Mouse (Mus musculus) embryonic facial prominence, embryonic 12.5 days (tissue): Measurements from ENCODE around the gene Fam166a. TPM values are rescaled to one million over a fixed set of nuclear protein-coding genes. Genes with fewer than 3 reads are reported as not detected.

Experiments
- ATAC-seq: fragments of 200-750 bp; cut with Nextera tagmentation; 2 replicates; pipeline ENCODE4 v1.8.0; 2017; ENCODE audit not compliant: insufficient number of reproducible peaks, insufficient read depth, low FRiP score, low TSS enrichment
- H3K27ac ChIP-seq: fragments of 300-500 bp; sonication (generic); 2 replicates; pipeline ENCODE4 v1.5.1; 2016; ENCODE audit warnings: mild to moderate bottlenecking
- H3K27me3 ChIP-seq: fragments of 300-500 bp; sonication (generic); 2 replicates; pipeline ENCODE4 v1.6.1; 2016; ENCODE audit warnings: mild to moderate bottlenecking, moderate library complexity
- H3K36me3 ChIP-seq: fragments of 300-500 bp; sonication (generic); 2 replicates; pipeline ENCODE4 v1.6.1; 2016; ENCODE audit warnings: mild to moderate bottlenecking
- H3K4me1 ChIP-seq: fragments of 300-500 bp; sonication (generic); 2 replicates; pipeline ENCODE4 v1.6.1; 2016
- H3K4me2 ChIP-seq: fragments of 300-500 bp; sonication (generic); replicated peaks from 2 replicates; pipeline ENCODE4 v1.6.1; 2016; ENCODE audit warnings: mild to moderate bottlenecking, moderate library complexity
- H3K4me3 ChIP-seq: fragments of 300-500 bp; sonication (generic); 2 replicates; pipeline ENCODE4 v1.5.1; 2016; ENCODE audit warnings: mild to moderate bottlenecking
- H3K9ac ChIP-seq: fragments of 300-500 bp; sonication (generic); 2 replicates; pipeline ENCODE4 v1.6.1; 2016; ENCODE audit warnings: mild to moderate bottlenecking, moderate library complexity
- H3K9me3 ChIP-seq: fragments of 300-500 bp; sonication (generic); 2 replicates; pipeline ENCODE4 v1.6.1; 2016; ENCODE audit warnings: mild to moderate bottlenecking, moderate library complexity
- WGBS: fragments of 180-500 bp; shearing (Covaris S2); methylation state at CpG from one replicate; pipeline ENCODE4 v1.1.7; 2016; 5-methylcytosine and 5-hydroxymethylcytosine counted together
- polyA plus RNA-seq: library from polyadenylated mRNA; unstranded; fragments of >200 nt; fragmentation: Nextera tagmentation; extraction: Ambion mirVana; gene quantifications from 2 replicates; pipeline ENCODE4 v1.2.1, GENCODE M21; 2016

The Fam166a gene
- polyA plus RNA-seq, 1 experiment from 2014 or later, result not detected

- Histone ChIP-seq H3K27me3 (peaks cover 28% of the 10 kb centered on the region; the same call in 1 of the 2 replicates), H3K27ac (no peak overlapping the region), H3K9me3 (no peaks in the 10 kb centered on the region), H3K4me1 (no peaks in the 10 kb centered on the region), H3K9ac (no peak overlapping the region), H3K4me2 (no peak overlapping the region), H3K36me3 (no peaks in the 10 kb centered on the region), H3K4me3 (no peak overlapping the region)
- no peak for ATAC-seq
- WGBS, result 69% methylated on average over 5 of the region's 5 CpGs
Observed at GRCm38 (mm10) chr2:25234551-25235220, 16.1 kb downstream of the Fam166a start.

DNA sequence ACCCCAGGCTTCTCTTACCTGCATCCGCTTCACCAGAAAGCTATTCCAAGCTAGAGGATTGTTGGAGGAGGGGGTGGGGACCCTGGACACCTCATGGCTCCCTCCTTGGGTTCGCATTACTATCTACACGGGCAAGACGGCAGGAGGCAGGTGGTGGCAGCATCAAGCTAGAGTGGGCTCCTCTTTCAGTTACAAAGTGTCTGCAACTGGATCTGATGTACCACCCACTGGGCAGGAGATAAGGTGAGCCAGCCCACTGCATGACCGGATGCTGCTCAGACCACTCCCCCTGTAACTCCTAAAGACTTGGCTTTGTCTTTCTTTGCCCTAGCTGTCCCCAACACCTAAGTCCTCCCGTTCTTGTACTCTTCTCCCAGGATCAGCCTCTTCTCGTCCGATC, 18.1 kb downstream of the Fam166a start, which contains the start of gene Rnf224:
TSS of gene Rnf224 (minus strand) at position 174 of the 400 bp plus-strand sequence.
- ATAC-seq, result no peak
- Histone ChIP-seq H3K4me3 (no peak within 1 kb of the TSS), H3K4me2 (no peak within 1 kb of the TSS), H3K9me3 (no peaks in the 10 kb centered on the region), H3K27ac (no peak within 1 kb of the TSS), H3K27me3 (peaks cover 31% of the 10 kb centered on the region), H3K36me3 (no peaks in the 10 kb centered on the region), H3K4me1 (peaks cover 11% of the 10 kb centered on the region), H3K9ac (no peak within 1 kb of the TSS)
- 32% methylated on average over 8 of the region's 8 CpGs for WGBS

DNA sequence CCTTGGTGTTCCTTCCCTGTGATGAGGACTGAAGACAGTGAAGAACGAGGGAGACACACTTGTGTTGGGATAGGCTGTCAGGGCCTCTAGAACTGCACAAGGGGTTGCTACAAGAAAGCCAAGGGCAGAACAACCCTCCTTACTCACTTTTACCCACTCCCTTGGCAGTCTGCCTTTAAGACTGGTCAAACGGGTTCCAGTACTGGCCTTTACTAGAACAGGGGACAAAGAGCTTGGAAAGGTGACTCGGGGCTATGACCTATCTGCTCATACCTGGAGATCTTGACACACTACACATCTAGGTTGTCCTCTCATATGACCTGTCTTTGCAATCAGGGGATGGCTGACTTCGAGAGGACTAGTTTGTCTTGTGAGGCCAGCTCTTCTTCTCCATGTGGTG, 19.0 kb downstream of the Fam166a start:
- no peak overlapping the region for H3K4me2 ChIP-seq
- no peaks in the 10 kb centered on the region for H3K9me3 ChIP-seq
- no peaks in the 10 kb centered on the region for H3K36me3 ChIP-seq
- no peak for ATAC-seq
- H3K27me3 ChIP-seq, result peaks cover 33% of the 10 kb centered on the region
- no peak overlapping the region for H3K27ac ChIP-seq
- peaks cover 18% of the 10 kb centered on the region for H3K4me1 ChIP-seq
- no peak overlapping the region for H3K4me3 ChIP-seq
- WGBS, result 68% methylated on average over 4 of the region's 4 CpGs
- no peak overlapping the region for H3K9ac ChIP-seq

DNA sequence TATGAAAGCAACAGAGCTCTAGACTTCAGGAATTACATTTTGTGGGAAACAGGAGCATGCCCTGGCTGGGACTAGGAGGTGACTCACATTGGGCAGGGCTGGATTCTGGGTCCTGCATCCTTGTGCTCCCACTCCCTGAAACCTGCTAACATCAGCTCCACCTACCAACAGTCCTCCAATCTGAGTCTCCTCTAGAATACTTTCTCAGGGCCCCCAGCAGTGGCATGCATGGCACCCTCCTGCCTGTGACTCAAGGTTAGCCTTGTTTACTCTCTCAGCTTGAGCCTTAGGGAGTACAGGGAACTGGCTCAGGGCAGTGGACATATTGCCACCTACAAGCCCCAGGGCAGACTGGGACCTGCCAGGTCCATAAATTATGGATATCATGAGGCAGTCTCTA, 19.6 kb downstream of the Fam166a start:
- H3K9ac ChIP-seq, result no peak overlapping the region
- H3K27me3 ChIP-seq, result peaks cover 38% of the 10 kb centered on the region
- H3K4me1 ChIP-seq, result peaks cover 22% of the 10 kb centered on the region
- no peaks in the 10 kb centered on the region for H3K9me3 ChIP-seq
- no peak overlapping the region for H3K4me2 ChIP-seq
- ATAC-seq, result no peak
- no peaks in the 10 kb centered on the region for H3K36me3 ChIP-seq
- H3K4me3 ChIP-seq, result no peak overlapping the region
- no peak overlapping the region for H3K27ac ChIP-seq

DNA sequence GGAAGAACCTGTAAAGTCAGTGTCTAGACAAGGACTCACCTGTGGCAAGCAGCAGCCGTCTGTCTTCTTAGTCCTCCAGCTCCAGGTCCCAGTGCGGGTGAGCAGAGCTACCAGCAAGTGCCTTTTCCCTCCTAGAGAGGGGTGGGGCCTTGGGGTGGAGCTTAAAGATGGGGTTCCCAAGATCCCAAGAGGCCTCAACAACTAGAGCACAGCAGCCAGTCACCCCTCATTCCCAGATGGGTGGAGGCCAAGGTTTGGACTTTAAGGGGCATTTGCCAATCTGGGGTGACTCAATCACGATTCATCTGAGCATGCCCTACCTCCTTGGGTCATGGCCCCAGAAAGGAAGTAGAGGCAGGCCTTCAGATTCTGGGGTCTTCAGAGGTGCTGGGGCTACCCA, 21.2 kb downstream of the Fam166a start:
- H3K4me1 ChIP-seq, result peaks cover 22% of the 10 kb centered on the region
- ATAC-seq, result no peak
- H3K27ac ChIP-seq, result no peak overlapping the region
- peaks cover 49% of the 10 kb centered on the region for H3K27me3 ChIP-seq
- no peak overlapping the region for H3K4me2 ChIP-seq
- H3K9me3 ChIP-seq, result no peaks in the 10 kb centered on the region
- WGBS, result 86% methylated on average over 3 of the region's 3 CpGs
- no peak overlapping the region for H3K4me3 ChIP-seq
- H3K9ac ChIP-seq, result no peak overlapping the region
- no peaks in the 10 kb centered on the region for H3K36me3 ChIP-seq

DNA sequence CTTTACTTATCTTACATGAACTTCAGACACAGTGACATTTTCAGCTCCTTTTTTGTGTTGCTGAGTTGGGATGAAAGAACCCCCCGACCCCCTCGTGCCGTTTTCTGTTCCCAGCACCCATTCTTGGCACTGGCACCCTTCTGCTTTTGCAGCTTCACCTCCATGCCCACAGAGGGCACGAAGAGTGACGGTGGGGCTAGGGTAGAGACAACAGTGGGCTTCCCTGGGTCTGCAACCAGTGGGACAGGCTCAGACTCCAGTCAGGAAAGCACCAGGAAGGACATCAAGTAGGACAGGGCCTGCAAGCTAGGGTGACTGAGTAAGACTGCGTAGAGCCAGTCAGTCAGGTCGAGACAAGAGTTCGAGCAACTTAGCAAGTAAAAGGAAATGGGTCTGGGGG, 21.8 kb downstream of the Fam166a start:
- Histone ChIP-seq H3K4me2 (peak overlapping the region; percentile 98), H3K9me3 (no peaks in the 10 kb centered on the region), H3K27ac (peak overlapping the region; percentile 8; the same call in 1 of the 2 replicates), H3K36me3 (peaks cover 2% of the 10 kb centered on the region; the same call in 1 of the 2 replicates), H3K4me1 (peaks cover 22% of the 10 kb centered on the region), H3K9ac (0 out of 2 replicates have a peak overlapping the region, but pooled peaks have one; percentile 6), H3K4me3 (peak overlapping the region; percentile 34), H3K27me3 (peaks cover 46% of the 10 kb centered on the region)
- no peak for ATAC-seq
- WGBS, result 48% methylated on average over 8 of the region's 8 CpGs

DNA sequence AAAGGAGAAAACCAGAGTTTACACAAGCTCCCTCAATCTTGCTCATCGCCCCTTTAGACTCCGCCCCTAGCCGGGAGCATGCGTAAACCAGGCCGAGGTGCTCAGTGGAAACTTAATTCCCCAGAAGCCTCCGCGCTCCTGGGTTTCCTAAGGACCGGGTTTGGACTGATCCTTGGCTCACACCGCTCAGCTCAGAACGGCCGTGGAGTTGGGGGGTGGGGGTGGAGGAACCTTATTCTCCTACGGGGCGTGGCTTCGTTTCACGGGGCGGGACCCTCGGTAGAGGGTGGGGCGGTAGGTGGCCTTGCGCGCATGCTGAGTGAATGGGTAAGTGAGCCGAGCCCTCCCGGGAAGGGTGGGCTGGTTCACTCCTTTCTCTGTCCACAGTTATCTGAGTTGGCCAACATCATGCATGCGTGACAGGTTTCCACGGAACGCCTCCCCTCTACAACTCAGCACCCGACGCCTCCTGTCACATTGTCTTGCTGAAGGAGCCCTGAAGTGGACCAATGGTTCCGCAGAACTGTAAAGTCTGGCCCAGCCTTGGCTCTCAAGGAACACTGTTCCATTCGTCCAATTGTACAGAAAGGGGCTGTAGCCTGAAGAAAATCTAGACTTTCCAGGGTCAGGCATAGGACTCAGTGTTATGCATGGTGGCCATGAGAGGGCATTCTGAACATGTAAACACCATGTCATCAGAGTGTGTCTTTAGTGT, 22.3 kb downstream of the Fam166a start:
- 1% methylated on average over 29 of the region's 29 CpGs for WGBS
- Histone ChIP-seq H3K4me2 (peak overlapping the region; percentile 98), H3K4me1 (peaks cover 22% of the 10 kb centered on the region), H3K27me3 (peaks cover 43% of the 10 kb centered on the region), H3K4me3 (peak overlapping the region; percentile 34), H3K27ac (peak overlapping the region; percentile 8; the same call in 1 of the 2 replicates), H3K9me3 (no peaks in the 10 kb centered on the region), H3K36me3 (peaks cover 6% of the 10 kb centered on the region; the same call in 1 of the 2 replicates), H3K9ac (peak overlapping the region; percentile 24; the same call in 1 of the 2 replicates)
- peak; percentile 81 for ATAC-seq

DNA sequence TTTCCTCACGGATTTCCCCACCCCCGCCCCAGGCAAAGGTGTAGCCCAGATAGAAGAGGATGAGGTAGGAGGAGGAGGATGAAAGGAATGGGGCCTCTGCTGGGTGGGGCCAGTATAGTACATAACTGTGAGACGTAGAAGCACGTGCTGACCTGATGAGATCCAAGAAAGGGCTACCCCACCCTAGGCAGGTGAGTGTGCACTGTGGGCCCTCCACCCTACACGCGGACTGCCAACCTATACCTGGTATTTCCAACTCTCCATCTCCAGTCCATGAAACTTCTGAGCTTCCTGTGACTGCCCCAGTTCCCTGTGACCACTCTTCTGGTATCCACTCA, 22.9 kb downstream of the Fam166a start:
- Histone ChIP-seq H3K27ac (no peak overlapping the region), H3K27me3 (peaks cover 39% of the 10 kb centered on the region)

DNA sequence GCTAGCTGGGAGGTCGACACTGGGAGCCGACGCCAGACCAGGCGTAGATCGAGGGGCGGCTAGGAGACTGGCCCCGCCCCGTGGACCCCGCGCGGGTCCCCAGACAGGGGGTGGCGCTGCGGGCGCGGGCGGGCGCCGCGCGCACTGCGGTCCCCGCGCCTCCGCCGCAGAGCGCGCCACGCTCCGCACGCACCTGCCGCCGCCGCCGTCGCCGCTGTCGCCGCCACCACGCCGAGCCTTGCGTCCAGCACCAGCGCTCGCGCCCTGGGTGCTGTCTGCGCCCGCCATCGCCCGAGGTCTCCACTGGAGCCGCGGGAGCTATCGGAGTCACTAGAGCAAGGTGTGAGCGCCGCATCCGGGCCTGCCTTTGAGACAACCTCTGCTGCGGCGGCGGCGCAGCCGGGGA, 23.6 kb downstream of the Fam166a start, which contains the start of the genes Rnf208 and Cysrt1:
TSS of gene Rnf208 (plus strand) at position 155 of the 406 bp plus-strand sequence.
TSS of gene Cysrt1 (minus strand) at position 352 of the 406 bp plus-strand sequence.
- Histone ChIP-seq H3K36me3 (peaks cover 12% of the 10 kb centered on the region), H3K27me3 (peaks cover 39% of the 10 kb centered on the region), H3K27ac (0 out of 2 replicates have a peak within 1 kb of the TSS, but pooled peaks have one; percentile 8), H3K9me3 (no peaks in the 10 kb centered on the region), H3K4me2 (peak within 1 kb of the TSS; percentile 98), H3K9ac (peak within 1 kb of the TSS; percentile 52), H3K4me3 (peak within 1 kb of the TSS; percentile 52), H3K4me1 (peaks cover 22% of the 10 kb centered on the region)
- ATAC-seq, result no peak
- WGBS, result under 1% methylated on average over 59 of the region's 59 CpGs

More for the DNA sequence above, 22.9 kb downstream of the Fam166a start:
- 0 out of 2 replicates have a peak, but pooled peaks have one; percentile 19 for ATAC-seq
- Histone ChIP-seq H3K4me3 (peak overlapping the region; percentile 52), H3K4me2 (peak overlapping the region; percentile 98), H3K9me3 (no peaks in the 10 kb centered on the region), H3K4me1 (peaks cover 22% of the 10 kb centered on the region), H3K36me3 (peaks cover 11% of the 10 kb centered on the region), H3K9ac (no peak overlapping the region)
- WGBS, result 21% methylated on average over 6 of the region's 6 CpGs

GRCm38 (mm10) chr2:25243342-25243741, 24.8 kb downstream of the Fam166a start:
- WGBS, result 77% methylated on average over 8 of the region's 8 CpGs
- peaks cover 34% of the 10 kb centered on the region for H3K27me3 ChIP-seq
- no peak for ATAC-seq
- H3K36me3 ChIP-seq, result peaks cover 25% of the 10 kb centered on the region
- 0 out of 2 replicates have a peak overlapping the region, but pooled peaks have one; percentile 52 for H3K9ac ChIP-seq
- peaks cover 22% of the 10 kb centered on the region for H3K4me1 ChIP-seq
- no peak overlapping the region for H3K4me3 ChIP-seq
- peak overlapping the region; percentile 98; the same call in 1 of the 2 replicates for H3K4me2 ChIP-seq
- H3K27ac ChIP-seq, result no peak overlapping the region
- H3K9me3 ChIP-seq, result no peaks in the 10 kb centered on the region

DNA sequence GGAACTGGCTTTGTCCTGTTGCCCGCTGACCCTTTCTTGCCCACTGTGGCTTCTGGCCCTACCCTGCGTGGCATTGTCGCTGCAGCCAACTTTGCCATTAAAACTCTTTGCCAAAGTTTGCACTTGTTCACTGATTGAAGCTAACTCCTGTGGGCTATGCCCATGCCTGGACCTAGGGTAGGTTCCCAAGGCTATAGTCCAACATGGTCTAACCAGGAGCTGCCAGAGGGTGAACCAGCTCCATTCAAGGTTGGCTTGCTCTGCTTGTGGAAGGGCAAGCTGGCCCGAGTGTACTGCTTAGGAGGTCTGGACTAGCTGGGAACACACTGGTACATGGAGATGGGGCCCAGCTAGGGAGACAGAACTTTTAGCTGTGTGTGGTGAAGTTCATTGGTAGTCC, 25.6 kb downstream of the Fam166a start:
- Histone ChIP-seq H3K4me2 (no peak overlapping the region), H3K27me3 (peaks cover 34% of the 10 kb centered on the region), H3K27ac (no peak overlapping the region), H3K9ac (no peak overlapping the region), H3K9me3 (no peaks in the 10 kb centered on the region), H3K36me3 (peaks cover 33% of the 10 kb centered on the region), H3K4me3 (no peak overlapping the region), H3K4me1 (peaks cover 22% of the 10 kb centered on the region)
- 89% methylated on average over 4 of the region's 4 CpGs for WGBS
- no peak for ATAC-seq
